Mouse (Mus musculus) E14TG2a.4 (cell line): ENCODE measurements around the gene Cabcoco1.

ENCODE experiments used
- H3K27me3 ChIP-seq: 2 replicates; pipeline ENCODE4 v1.6.1; 2014; ENCODE audit warnings: low read length, control low read depth; ENCODE audit not compliant: insufficient read depth
- H3K36me3 ChIP-seq: 2 replicates; pipeline ENCODE4 v1.6.1; 2014; ENCODE audit warnings: low read length, control low read depth; ENCODE audit not compliant: insufficient read depth
- H3K4me1 ChIP-seq: replicated peaks from 2 replicates; pipeline ENCODE4 v1.6.1; 2014; ENCODE audit warnings: low read depth, low read length, control low read depth
- H3K4me3 ChIP-seq: replicated peaks from 2 replicates; pipeline ENCODE4 v1.5.1; 2014; ENCODE audit warnings: mild to moderate bottlenecking, low read length
- H3K9me3 ChIP-seq: 2 replicates; pipeline ENCODE4 v1.6.1; 2014; ENCODE audit warnings: low read length, control low read depth
- CTCF ChIP-seq: conservative IDR thresholded peaks from 2 replicates; pipeline ENCODE4 v1.5.1; 2014; ENCODE audit warnings: low read length
- NANOG ChIP-seq: IDR thresholded peaks from 2 replicates; pipeline ENCODE4 v1.6.1; 2014; ENCODE audit warnings: borderline replicate concordance, low read length, mixed read lengths
- POU5F1 ChIP-seq: IDR thresholded peaks from 2 replicates; pipeline ENCODE4 v1.6.1; 2014; ENCODE audit warnings: low read length, borderline replicate concordance

Gene Cabcoco1

GRCm38 (mm10) chr10:68541139-68541942 lies at the start of gene Cabcoco1:
Gene Cabcoco1, minus strand, starts transcription at chr10:68541896.
- H3K4me3 ChIP-seq: peak within 1 kb of the TSS; percentile 49
- peaks cover 24% of the 10 kb centered on the region for H3K4me1 ChIP-seq
- TF ChIP-seq NANOG (no peak), POU5F1 (no peak), CTCF (no peak)
- no peaks in the 10 kb centered on the region for H3K36me3 ChIP-seq
- no peaks in the 10 kb centered on the region for H3K9me3 ChIP-seq
- no peaks in the 10 kb centered on the region for H3K27me3 ChIP-seq

GRCm38 (mm10) chr10:68589530-68590252 lies 48.0 kb upstream of the Cabcoco1 start:
- Histone ChIP-seq H3K36me3 (no peaks in the 10 kb centered on the region), H3K4me1 (no peaks in the 10 kb centered on the region), H3K9me3 (no peaks in the 10 kb centered on the region), H3K27me3 (no peaks in the 10 kb centered on the region), H3K4me3 (no peak overlapping the region)
- TF ChIP-seq CTCF: no peak
- no peak for TF ChIP-seq POU5F1
- TF ChIP-seq NANOG: no peak

GRCm38 (mm10) chr10:68587416-68588040 lies 45.8 kb upstream of the Cabcoco1 start:
- Histone ChIP-seq H3K4me1 (no peaks in the 10 kb centered on the region), H3K36me3 (no peaks in the 10 kb centered on the region), H3K4me3 (no peak overlapping the region), H3K9me3 (no peaks in the 10 kb centered on the region), H3K27me3 (no peaks in the 10 kb centered on the region)
- TF ChIP-seq CTCF (no peak), NANOG (no peak), POU5F1 (no peak)

GRCm38 (mm10) chr10:68577321-68577720 lies 35.6 kb upstream of the Cabcoco1 start:
- no peaks in the 10 kb centered on the region for H3K4me1 ChIP-seq
- H3K9me3 ChIP-seq: no peaks in the 10 kb centered on the region
- TF ChIP-seq NANOG: no peak
- TF ChIP-seq CTCF: no peak
- TF ChIP-seq POU5F1: no peak
- H3K36me3 ChIP-seq: no peaks in the 10 kb centered on the region
- no peaks in the 10 kb centered on the region for H3K27me3 ChIP-seq
- H3K4me3 ChIP-seq: no peak overlapping the region

- Histone ChIP-seq H3K4me3 (no peak overlapping the region), H3K36me3 (no peaks in the 10 kb centered on the region), H3K27me3 (no peaks in the 10 kb centered on the region), H3K9me3 (peaks cover 3% of the 10 kb centered on the region; the same call in 1 of the 2 replicates), H3K4me1 (no peaks in the 10 kb centered on the region)
- no peak for TF ChIP-seq CTCF
- no peak for TF ChIP-seq POU5F1
- no peak for TF ChIP-seq NANOG
Measured at GRCm38 (mm10) chr10:68568172-68568571, 26.5 kb upstream of the Cabcoco1 start.

GRCm38 (mm10) chr10:68562344-68562743 lies 20.6 kb upstream of the Cabcoco1 start:
- no peaks in the 10 kb centered on the region for H3K27me3 ChIP-seq
- H3K4me3 ChIP-seq: no peak overlapping the region
- TF ChIP-seq POU5F1 (no peak), CTCF (no peak), NANOG (no peak)
- H3K36me3 ChIP-seq: no peaks in the 10 kb centered on the region
- H3K4me1 ChIP-seq: no peaks in the 10 kb centered on the region
- no peaks in the 10 kb centered on the region for H3K9me3 ChIP-seq

- Histone ChIP-seq H3K4me3 (no peak overlapping the region), H3K4me1 (no peaks in the 10 kb centered on the region), H3K36me3 (no peaks in the 10 kb centered on the region), H3K27me3 (no peaks in the 10 kb centered on the region), H3K9me3 (no peaks in the 10 kb centered on the region)
- TF ChIP-seq NANOG: no peak
- no peak for TF ChIP-seq CTCF
- no peak for TF ChIP-seq POU5F1
Measured at GRCm38 (mm10) chr10:68558828-68559219, 17.1 kb upstream of the Cabcoco1 start.

GRCm38 (mm10) chr10:68558105-68558827 lies 16.6 kb upstream of the Cabcoco1 start:
- TF ChIP-seq NANOG (no peak), POU5F1 (no peak)
- Histone ChIP-seq H3K4me3 (no peak overlapping the region), H3K4me1 (no peaks in the 10 kb centered on the region), H3K27me3 (no peaks in the 10 kb centered on the region), H3K36me3 (no peaks in the 10 kb centered on the region), H3K9me3 (no peaks in the 10 kb centered on the region)
